Comparison of ENCODE assay signal across 9 mouse cellular contexts in the genomic region with DNA sequence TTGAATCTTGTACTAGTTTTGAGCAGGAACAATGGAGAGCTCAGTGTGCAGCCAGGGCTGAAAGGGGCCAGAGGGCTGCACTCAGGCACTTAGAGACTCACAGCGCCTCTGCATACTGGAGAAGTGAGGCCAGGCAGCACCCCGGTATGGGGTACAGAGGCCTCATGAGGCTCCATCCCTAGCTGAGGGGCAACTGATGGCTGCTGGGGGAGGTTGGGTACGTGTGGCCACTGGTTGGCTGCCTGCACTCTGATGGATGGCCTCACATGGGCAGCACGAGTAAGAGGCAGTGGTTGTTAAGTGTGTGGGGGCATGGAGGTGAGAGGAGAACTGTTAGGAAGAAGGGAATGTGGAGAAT. TPM values are rescaled to one million over a fixed set of nuclear protein-coding genes. Genes with fewer than 3 reads are reported as not detected.
DNase-seq lines count a peak whose midpoint lies in the region; ATAC-seq and TF ChIP-seq lines count a peak whose summit lies in the region.
"Had no signal": no experiment of that assay in that cellular context is flagged by ENCODE, and none has a peak within 500 bp of the region (broad histone marks: within the 10 kb centered on the region; RNA-seq: fewer than 3 reads in every experiment).

No protein-coding gene starts in this region.

- peak overlapping the region; percentile 28 for H3K9ac ChIP-seq in forebrain, embryonic 11.5 days (ENCODE audit: low read length)
- H3K9ac ChIP-seq in liver, embryonic 11.5 days (ENCODE audit: low read depth, low read length), result peak overlapping the region; percentile 27; the same call in 1 of the 2 replicates

- H3K4me3 ChIP-seq in testis, adult 2 months (ENCODE audit: control insufficient read depth, low read depth, low read length), result no peak overlapping the region
- H3K4me3 ChIP-seq in forebrain, embryonic 11.5 days (ENCODE audit: low read depth, low read length), result no peak overlapping the region
- H3K4me3 ChIP-seq in liver, embryonic 11.5 days (ENCODE audit: low read depth, low read length), result no peak overlapping the region

- H3K27me3 ChIP-seq in testis, adult 2 months (ENCODE audit: control insufficient read depth, insufficient read depth, low read length), result no peaks in the 10 kb centered on the region
- no peaks in the 10 kb centered on the region for H3K27me3 ChIP-seq in forebrain, embryonic 11.5 days (ENCODE audit: control insufficient read depth, insufficient read depth, low read length)
- no peaks in the 10 kb centered on the region for H3K27me3 ChIP-seq in liver, embryonic 11.5 days (replicated peaks; ENCODE audit: control insufficient read depth, insufficient read depth, low read length)

- no peak for DNase-seq in testis, postnatal 10 days (ENCODE audit: low spot score)
- DNase-seq in forebrain, embryonic 11.5 days (ENCODE audit: low spot score), result peak; percentile 59
- no peak for DNase-seq in liver, embryonic 11.5 days (ENCODE audit: low spot score)
- no peak for DNase-seq in left cerebral cortex, postnatal 36 days (ENCODE audit: low spot score in 2 of 2)
- DNase-seq in layer of hippocampus, adult 9-10 months (ENCODE audit: low spot score), result no peak
- DNase-seq: right cerebral cortex, postnatal 14 days; thymus, postnatal 14 days had no signal

- peak; percentile 91 for ATAC-seq in forebrain, embryonic 11.5 days (replicated peaks; ENCODE audit: low FRiP score)
- peak; percentile 75 for ATAC-seq in liver, embryonic 11.5 days (replicated peaks; ENCODE audit: low FRiP score)
- ATAC-seq in cerebellum, adult (ENCODE audit: insufficient number of reproducible peaks, low FRiP score, low TSS enrichment), result no peak

- TF ChIP-seq POLR2A in testis, adult 2 months (IDR thresholded peaks at IDR 0.05; ENCODE audit: control insufficient read depth, low read depth, low read length), result no peak

- no peaks in the 10 kb centered on the region for H3K9me3 ChIP-seq in forebrain, embryonic 11.5 days (ENCODE audit: control insufficient read depth, low read length)
- no peaks in the 10 kb centered on the region for H3K9me3 ChIP-seq in liver, embryonic 11.5 days (ENCODE audit: control insufficient read depth, low read length)

- no peaks in the 10 kb centered on the region; the same call in 1 of the 2 replicates for H3K36me3 ChIP-seq in testis, adult 2 months (ENCODE audit: control insufficient read depth, insufficient read depth, low read length)
- H3K36me3 ChIP-seq in forebrain, embryonic 11.5 days (ENCODE audit: control insufficient read depth, insufficient read depth, low read length), result no peaks in the 10 kb centered on the region
- H3K36me3 ChIP-seq in liver, embryonic 11.5 days (ENCODE audit: control insufficient read depth, insufficient read depth, low read length), result peaks cover 14% of the 10 kb centered on the region

- no peak overlapping the region for H3K4me2 ChIP-seq in forebrain, embryonic 11.5 days (ENCODE audit: low read depth, low read length, severe bottlenecking)
- H3K4me2 ChIP-seq in liver, embryonic 11.5 days, result peak overlapping the region; percentile 62

- no peak for TF ChIP-seq CTCF in testis, adult 2 months (IDR thresholded peaks at IDR 0.05; ENCODE audit: control insufficient read depth, insufficient read depth, insufficient replicate concordance, low read depth, low read length)

- H3K4me1 ChIP-seq in testis, adult 2 months (ENCODE audit: control insufficient read depth, insufficient read depth, low read length), result peaks cover 2% of the 10 kb centered on the region; the same call in 1 of the 2 replicates
- peaks cover 2% of the 10 kb centered on the region; the same call in 1 of the 2 replicates for H3K4me1 ChIP-seq in forebrain, embryonic 11.5 days (replicated peaks; ENCODE audit: control insufficient read depth, insufficient read depth, low read length)
- peaks cover 32% of the 10 kb centered on the region for H3K4me1 ChIP-seq in liver, embryonic 11.5 days (replicated peaks; ENCODE audit: control insufficient read depth, insufficient read depth, low read length)

- 12% methylated on average over 4 of the region's 4 CpGs for WGBS in forebrain, embryonic 11.5 days
- 38% methylated on average over 4 of the region's 4 CpGs for WGBS in liver, embryonic 11.5 days

- H3K27ac ChIP-seq in testis, adult 2 months (ENCODE audit: control insufficient read depth, insufficient read depth, low read depth, low read length), result peak overlapping the region; percentile 33; the same call in 1 of the 2 replicates
- H3K27ac ChIP-seq in forebrain, embryonic 11.5 days (ENCODE audit: low read depth, low read length), result peak overlapping the region; percentile 55
- peak overlapping the region; percentile 95 for H3K27ac ChIP-seq in liver, embryonic 11.5 days (ENCODE audit: low read depth, low read length)

- intact Hi-C loops in left cerebral cortex, postnatal 36 days (cut with DNase I), result no loop called here

RNA-seq across cellular contexts. Expression of gene 1810049J17Rik, which starts 19.7 kb away (rescaled TPM):
- polyA plus RNA-seq in testis, adult 2 months (2012; rRNA removed), result 1.8 and 2.4 TPM in 2 replicates
- polyA plus RNA-seq in forebrain, embryonic 11.5 days (2014; fragmentation: Nextera tagmentation; extraction: Ambion mirVana), result 1.0 TPM in 1 of 2 replicates, not detected in the other
- 0.58 and 1.3 TPM in 2 replicates for polyA plus RNA-seq in liver, embryonic 11.5 days (2014; fragmentation: Nextera tagmentation; extraction: Ambion mirVana)
- total RNA-seq in left cerebral cortex, postnatal 36 days (2021), result 1 to 10 TPM; 1.0 to 1.1 TPM

RNA-seq across cellular contexts. Expression of gene Golph3, which starts 20.1 kb away (rescaled TPM):
- 33.9 and 36.3 TPM in 2 replicates for polyA plus RNA-seq in testis, adult 2 months (2012; rRNA removed)
- polyA plus RNA-seq in forebrain, embryonic 11.5 days (2014; fragmentation: Nextera tagmentation; extraction: Ambion mirVana), result 102 and 103 TPM in 2 replicates
- 93.0 and 107 TPM in 2 replicates for polyA plus RNA-seq in liver, embryonic 11.5 days (2014; fragmentation: Nextera tagmentation; extraction: Ambion mirVana)
- 100 to 1,000 TPM; 106 to 114 TPM for total RNA-seq in left cerebral cortex, postnatal 36 days (2021)

Comparison
In these comparisons a context has a peak if more than half of its experiments do, and no peak if none do; other contexts are left out.
1. H3K27ac ChIP-seq: peak in every context shown above with its lines; median percentile 95 in liver, embryonic 11.5 days; 55 in forebrain, embryonic 11.5 days; 33 in testis, adult 2 months.